Mouse (Mus musculus): ENCODE measurements around the gene Plch1. TPM values are rescaled to one million over a fixed set of nuclear protein-coding genes. Genes with fewer than 3 reads are reported as not detected.

Plch1 gene
- polyA plus RNA-seq, 1 experiment, result 0.84 TPM

DNA sequence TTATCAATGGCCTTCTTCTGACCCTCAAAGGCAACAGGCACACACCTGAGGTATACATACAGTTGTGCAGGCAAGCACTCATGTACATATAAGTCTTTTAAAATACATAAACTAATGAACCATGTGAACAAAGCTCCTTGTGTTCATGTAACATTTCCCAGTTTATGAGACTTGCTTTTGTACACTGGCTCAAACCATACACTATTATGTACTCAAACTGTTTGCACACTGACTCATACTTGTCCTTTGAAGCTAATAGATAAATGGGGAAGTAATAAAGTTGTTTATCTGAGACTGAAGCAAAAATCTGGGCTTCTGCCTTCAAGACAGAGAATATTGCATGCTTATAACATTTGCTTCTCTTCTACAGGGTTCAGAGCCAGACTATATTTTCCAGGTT, 61.5 kb downstream of the Plch1 start:
- Histone ChIP-seq H3K4me1 (ENCODE audit: control insufficient read depth, insufficient read depth, low read length) (no peaks in the 10 kb centered on the region), H3K27ac (ENCODE audit: insufficient read depth, low read depth, low read length) (no peak overlapping the region), H3K27me3 (replicated peaks; ENCODE audit: control insufficient read depth, insufficient read depth, low read length) (no peaks in the 10 kb centered on the region), H3K4me3 (ENCODE audit: insufficient read depth, low read depth, low read length) (no peak overlapping the region), H3K36me3 (ENCODE audit: control insufficient read depth, insufficient read depth, low read length) (no peaks in the 10 kb centered on the region)
- TF ChIP-seq CTCF (conservative IDR thresholded peaks at IDR 0.05; ENCODE audit: insufficient read depth, insufficient read length, low read depth, low read length) (no peak), POLR2A (IDR thresholded peaks at IDR 0.05; ENCODE audit: low read depth, low read length) (no peak)
- DNase-seq, result no peak

DNA sequence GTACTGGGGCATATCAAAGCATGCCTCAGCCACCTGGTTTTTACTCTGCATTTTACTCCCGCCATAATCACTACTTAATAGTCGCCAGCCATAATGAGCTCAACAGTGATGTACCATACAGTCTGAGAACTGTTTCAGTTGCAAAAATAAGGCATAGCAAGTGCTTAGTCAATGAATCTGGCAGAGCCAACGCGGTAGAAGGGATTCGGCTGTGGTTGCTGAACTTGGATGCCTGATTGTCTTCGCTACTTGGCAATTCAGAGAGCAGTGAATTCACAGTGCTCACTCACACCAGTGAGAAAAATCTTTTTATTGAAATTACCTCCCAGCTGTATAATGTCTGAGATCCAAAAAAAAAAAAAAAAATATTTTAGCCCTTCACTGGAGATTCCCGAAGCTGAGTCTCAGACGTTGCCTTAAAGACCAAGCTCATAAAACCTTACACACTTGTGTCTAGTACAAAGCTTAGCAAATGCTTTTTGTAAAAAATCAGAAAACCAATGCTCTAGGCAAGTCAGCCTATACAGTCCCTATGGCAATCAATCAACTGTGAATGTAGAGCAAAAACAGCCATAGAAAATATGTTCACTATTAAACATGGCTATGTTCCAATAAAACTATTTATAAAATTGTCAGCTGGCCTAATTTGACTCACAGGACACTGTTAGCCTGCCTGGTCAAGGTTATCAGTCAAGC, 62.2 kb downstream of the Plch1 start:
- Histone ChIP-seq H3K27ac (ENCODE audit: insufficient read depth, low read depth, low read length) (no peak overlapping the region), H3K4me1 (ENCODE audit: control insufficient read depth, insufficient read depth, low read length) (no peaks in the 10 kb centered on the region), H3K27me3 (replicated peaks; ENCODE audit: control insufficient read depth, insufficient read depth, low read length) (no peaks in the 10 kb centered on the region), H3K4me3 (ENCODE audit: insufficient read depth, low read depth, low read length) (no peak overlapping the region), H3K36me3 (ENCODE audit: control insufficient read depth, insufficient read depth, low read length) (no peaks in the 10 kb centered on the region)
- 79% methylated on average over 8 of the region's 8 CpGs for WGBS
- TF ChIP-seq POLR2A (IDR thresholded peaks at IDR 0.05; ENCODE audit: low read depth, low read length) (no peak), CTCF (conservative IDR thresholded peaks at IDR 0.05; ENCODE audit: insufficient read depth, insufficient read length, low read depth, low read length) (no peak)
- no peak for DNase-seq

DNA sequence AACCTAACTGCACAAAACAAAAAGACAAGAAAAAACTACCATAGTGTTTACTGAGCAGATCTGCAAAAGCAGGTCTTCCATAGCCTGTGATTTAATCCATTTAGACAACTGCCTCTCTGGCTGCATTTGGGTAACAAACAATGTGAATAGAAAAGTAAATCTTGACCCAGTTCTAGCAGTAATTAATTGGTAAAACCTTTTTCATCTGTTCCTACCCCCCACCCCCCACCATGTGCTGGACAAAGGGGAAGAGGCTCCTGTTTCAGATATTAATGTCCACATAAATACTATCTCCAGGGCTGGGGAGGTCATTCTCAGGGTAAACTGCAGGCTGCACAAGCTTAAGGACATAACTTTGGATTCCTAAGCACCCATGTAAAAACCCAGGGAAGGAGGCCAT, 63.5 kb downstream of the Plch1 start:
- no peak for DNase-seq
- Histone ChIP-seq H3K36me3 (ENCODE audit: control insufficient read depth, insufficient read depth, low read length) (no peaks in the 10 kb centered on the region), H3K27me3 (replicated peaks; ENCODE audit: control insufficient read depth, insufficient read depth, low read length) (no peaks in the 10 kb centered on the region), H3K4me1 (ENCODE audit: control insufficient read depth, insufficient read depth, low read length) (no peaks in the 10 kb centered on the region), H3K4me3 (ENCODE audit: insufficient read depth, low read depth, low read length) (no peak overlapping the region), H3K27ac (ENCODE audit: insufficient read depth, low read depth, low read length) (no peak overlapping the region)
- no peak for TF ChIP-seq POLR2A (IDR thresholded peaks at IDR 0.05; ENCODE audit: low read depth, low read length)
- TF ChIP-seq CTCF (conservative IDR thresholded peaks at IDR 0.05; ENCODE audit: insufficient read depth, insufficient read length, low read depth, low read length), result no peak

DNA sequence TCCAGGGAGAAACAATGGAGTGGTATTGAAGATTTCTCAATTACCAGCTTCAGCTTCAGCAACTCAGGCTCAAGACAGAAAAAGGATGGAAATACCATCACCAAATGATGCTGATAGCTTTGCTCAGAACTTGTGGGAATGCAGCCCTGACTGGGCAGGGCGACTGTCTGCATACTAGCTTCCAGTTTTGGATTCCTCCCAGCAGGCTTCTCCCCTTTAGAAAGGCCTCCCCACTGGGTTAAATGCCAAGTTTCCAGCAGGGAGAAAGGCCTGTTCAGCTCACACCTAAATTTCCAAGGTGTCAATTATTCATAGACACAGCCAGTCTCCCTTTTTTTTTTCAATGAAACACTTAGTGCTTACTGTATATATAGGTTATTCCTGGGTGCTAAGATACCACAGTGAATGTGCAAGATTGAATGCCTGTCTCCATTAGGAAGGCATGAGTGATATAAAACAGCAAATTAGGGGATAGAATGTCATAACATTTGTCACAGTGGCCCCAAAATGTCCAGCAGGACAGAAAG, 75.3 kb downstream of the Plch1 start:
- DNase-seq, result no peak
- no peak overlapping the region for H3K27ac ChIP-seq (ENCODE audit: insufficient read depth, low read depth, low read length)
- 33% methylated on average over 1 of the region's 1 CpGs for WGBS

DNA sequence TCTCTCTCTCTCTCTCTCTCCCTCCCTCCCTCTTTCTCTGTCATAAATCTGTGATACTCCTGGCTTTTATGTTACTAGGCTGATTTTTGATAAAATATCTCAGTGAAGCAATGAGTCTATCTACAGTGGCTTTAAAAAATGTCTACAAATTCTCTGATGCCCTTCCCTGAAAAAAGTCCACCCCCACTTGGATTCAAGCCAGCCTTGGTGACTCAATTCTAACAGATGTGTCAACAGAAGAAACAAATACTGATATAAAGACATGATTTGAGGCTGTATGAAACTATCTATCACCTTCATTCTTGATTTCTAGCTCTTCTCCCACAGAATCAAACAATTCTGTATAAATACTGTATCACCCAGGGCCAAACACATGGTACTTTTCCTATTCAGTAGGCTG, 76.6 kb downstream of the Plch1 start:
- Histone ChIP-seq H3K27ac (ENCODE audit: insufficient read depth, low read depth, low read length) (no peak overlapping the region), H3K27me3 (replicated peaks; ENCODE audit: control insufficient read depth, insufficient read depth, low read length) (no peaks in the 10 kb centered on the region), H3K4me3 (ENCODE audit: insufficient read depth, low read depth, low read length) (no peak overlapping the region), H3K36me3 (ENCODE audit: control insufficient read depth, insufficient read depth, low read length) (no peaks in the 10 kb centered on the region), H3K4me1 (ENCODE audit: control insufficient read depth, insufficient read depth, low read length) (no peaks in the 10 kb centered on the region)
- TF ChIP-seq CTCF (conservative IDR thresholded peaks at IDR 0.05; ENCODE audit: insufficient read depth, insufficient read length, low read depth, low read length) (no peak), POLR2A (IDR thresholded peaks at IDR 0.05; ENCODE audit: low read depth, low read length) (no peak)
- DNase-seq, result no peak

More for the DNA sequence above, 75.3 kb downstream of the Plch1 start:
- TF ChIP-seq CTCF (conservative IDR thresholded peaks at IDR 0.05; ENCODE audit: insufficient read depth, insufficient read length, low read depth, low read length) (no peak), POLR2A (IDR thresholded peaks at IDR 0.05; ENCODE audit: low read depth, low read length) (no peak)
- no peak overlapping the region for H3K4me3 ChIP-seq (ENCODE audit: insufficient read depth, low read depth, low read length)
- H3K27me3 ChIP-seq (replicated peaks; ENCODE audit: control insufficient read depth, insufficient read depth, low read length), result no peaks in the 10 kb centered on the region
- no peaks in the 10 kb centered on the region for H3K4me1 ChIP-seq (ENCODE audit: control insufficient read depth, insufficient read depth, low read length)
- no peaks in the 10 kb centered on the region for H3K36me3 ChIP-seq (ENCODE audit: control insufficient read depth, insufficient read depth, low read length)

DNA sequence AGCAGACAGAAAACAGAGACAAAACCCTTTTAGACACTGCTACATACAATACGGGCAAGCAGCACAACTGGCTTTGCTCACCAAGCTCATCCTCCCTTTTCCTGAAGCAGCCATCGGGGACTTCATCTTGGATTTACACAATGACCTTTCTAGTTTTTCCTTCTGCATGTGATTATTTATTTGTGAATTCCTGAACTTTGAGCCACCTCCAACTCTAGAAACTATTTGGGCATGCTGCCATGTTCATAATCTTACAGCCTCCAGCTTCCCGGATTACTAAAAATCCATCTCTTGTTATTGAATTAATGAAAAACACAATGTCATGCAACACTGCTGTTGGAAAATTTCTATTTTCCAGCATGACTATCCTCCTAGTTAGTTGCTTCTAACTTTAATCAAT, 84.1 kb downstream of the Plch1 start:
- Histone ChIP-seq H3K36me3 (ENCODE audit: control insufficient read depth, insufficient read depth, low read length) (no peaks in the 10 kb centered on the region), H3K27ac (ENCODE audit: insufficient read depth, low read depth, low read length) (no peak overlapping the region), H3K4me1 (ENCODE audit: control insufficient read depth, insufficient read depth, low read length) (peaks cover 5% of the 10 kb centered on the region; the same call in 1 of the 2 replicates), H3K4me3 (ENCODE audit: insufficient read depth, low read depth, low read length) (no peak overlapping the region), H3K27me3 (replicated peaks; ENCODE audit: control insufficient read depth, insufficient read depth, low read length) (no peaks in the 10 kb centered on the region)
- DNase-seq, result peak; percentile 79
- TF ChIP-seq CTCF (conservative IDR thresholded peaks at IDR 0.05; ENCODE audit: insufficient read depth, insufficient read length, low read depth, low read length) (no peak), POLR2A (IDR thresholded peaks at IDR 0.05; ENCODE audit: low read depth, low read length) (no peak)
- 27% methylated on average over 3 of the region's 3 CpGs for WGBS

DNA sequence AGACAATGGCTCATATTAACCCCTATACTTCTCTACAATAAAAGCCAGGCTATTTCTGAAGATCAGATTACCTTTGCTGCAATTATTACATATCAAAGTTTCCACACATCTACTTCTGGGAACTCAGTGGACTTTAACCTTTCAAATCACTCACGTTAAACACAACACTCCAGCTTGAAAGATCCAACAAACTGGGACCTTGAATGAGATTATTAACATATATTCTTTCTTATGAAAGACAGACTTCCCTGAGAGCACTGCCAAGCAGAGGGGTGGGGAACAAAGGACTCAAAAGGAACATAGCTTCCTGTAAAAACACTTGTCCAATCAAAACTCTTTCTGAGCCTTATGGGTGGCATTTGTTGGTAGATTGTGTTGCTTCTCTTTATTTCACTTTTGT, 85.1 kb downstream of the Plch1 start:
- no peak overlapping the region for H3K27ac ChIP-seq (ENCODE audit: insufficient read depth, low read depth, low read length)
- no peaks in the 10 kb centered on the region for H3K36me3 ChIP-seq (ENCODE audit: control insufficient read depth, insufficient read depth, low read length)
- H3K4me3 ChIP-seq (ENCODE audit: insufficient read depth, low read depth, low read length), result no peak overlapping the region
- WGBS, result 48% methylated on average over 1 of the region's 1 CpGs
- DNase-seq, result no peak
- H3K27me3 ChIP-seq (replicated peaks; ENCODE audit: control insufficient read depth, insufficient read depth, low read length), result no peaks in the 10 kb centered on the region
- TF ChIP-seq POLR2A (IDR thresholded peaks at IDR 0.05; ENCODE audit: low read depth, low read length), result no peak
- TF ChIP-seq CTCF (conservative IDR thresholded peaks at IDR 0.05; ENCODE audit: insufficient read depth, insufficient read length, low read depth, low read length), result no peak
- peaks cover 5% of the 10 kb centered on the region; the same call in 1 of the 2 replicates for H3K4me1 ChIP-seq (ENCODE audit: control insufficient read depth, insufficient read depth, low read length)
